Mouse (Mus musculus): ENCODE results near the gene Vps51.
A peak's percentile ranks its signal among the peaks of the same experiment; 100 is the strongest.

The Vps51 gene

GRCm38 (mm10) chr19:6047154-6047898 lies 29.7 kb downstream of the Vps51 start:
- no peak for DNase-seq (ENCODE audit: low read depth)

GRCm38 (mm10) chr19:6046294-6047153 lies 30.5 kb downstream of the Vps51 start, which contains the start of gene Syvn1:
Gene Syvn1, plus strand, starts transcription at chr19:6046576.
- peak; percentile 98 for DNase-seq (ENCODE audit: low read depth)

- DNase-seq (ENCODE audit: low read depth): peak; percentile 85
Measured at GRCm38 (mm10) chr19:6045366-6046293, 31.4 kb downstream of the Vps51 start.

- DNase-seq (ENCODE audit: low read depth): peak; percentile 86
Measured at GRCm38 (mm10) chr19:6044102-6044501, 32.9 kb downstream of the Vps51 start.

- DNase-seq (ENCODE audit: low read depth): no peak
Measured at GRCm38 (mm10) chr19:6042293-6042692, 34.7 kb downstream of the Vps51 start.

- DNase-seq (ENCODE audit: low read depth): peak; percentile 44
Measured at GRCm38 (mm10) chr19:6040002-6040401, 37.0 kb downstream of the Vps51 start.

GRCm38 (mm10) chr19:6038326-6038725 lies 38.7 kb downstream of the Vps51 start:
- DNase-seq (ENCODE audit: low read depth): no peak

GRCm38 (mm10) chr19:6037695-6038094 lies 39.3 kb downstream of the Vps51 start:
- DNase-seq (ENCODE audit: low read depth): no peak

- DNase-seq (ENCODE audit: low read depth): no peak
Measured at GRCm38 (mm10) chr19:6035966-6036585, 41.0 kb downstream of the Vps51 start.

- DNase-seq (ENCODE audit: low read depth): no peak
Measured at GRCm38 (mm10) chr19:6030520-6031280, 46.3 kb downstream of the Vps51 start.

- DNase-seq (ENCODE audit: low read depth): no peak
Measured at GRCm38 (mm10) chr19:6029426-6029825, 47.6 kb downstream of the Vps51 start.

- DNase-seq (ENCODE audit: low read depth): no peak
Measured at GRCm38 (mm10) chr19:6028991-6029390, 48.0 kb downstream of the Vps51 start.

- DNase-seq (ENCODE audit: low read depth): no peak
Measured at GRCm38 (mm10) chr19:6023930-6024329, 53.1 kb downstream of the Vps51 start.

- DNase-seq (ENCODE audit: low read depth): no peak
Measured at GRCm38 (mm10) chr19:6023059-6023458, 54.0 kb downstream of the Vps51 start.

GRCm38 (mm10) chr19:6020276-6020675 lies 56.8 kb downstream of the Vps51 start:
- peak; percentile 73 for DNase-seq (ENCODE audit: low read depth)

GRCm38 (mm10) chr19:6018142-6019089 lies 58.6 kb downstream of the Vps51 start:
- peak; percentile 95 for DNase-seq (ENCODE audit: low read depth)
